Mouse (Mus musculus): ENCODE measurements around the gene Morc3.

The Morc3 gene

GRCm38 (mm10) chr16:93831627-93832395, at the start of gene Morc3:
Morc3 (plus strand) TSS chr16:93832121.
- peak; percentile 100 for DNase-seq

- DNase-seq, result no peak
Observed at GRCm38 (mm10) chr16:93784175-93784574, 47.7 kb upstream of the Morc3 start.

GRCm38 (mm10) chr16:93785805-93786204, 46.1 kb upstream of the Morc3 start:
- DNase-seq, result peak; percentile 39

GRCm38 (mm10) chr16:93788388-93788787, 43.5 kb upstream of the Morc3 start:
- no peak for DNase-seq

- DNase-seq, result no peak
Observed at GRCm38 (mm10) chr16:93788881-93789280, 43.0 kb upstream of the Morc3 start.

GRCm38 (mm10) chr16:93789971-93790755, 41.8 kb upstream of the Morc3 start:
- DNase-seq, result no peak

GRCm38 (mm10) chr16:93792981-93793630, 38.8 kb upstream of the Morc3 start:
- DNase-seq, result no peak

GRCm38 (mm10) chr16:93794845-93795244, 37.1 kb upstream of the Morc3 start:
- no peak for DNase-seq

- no peak for DNase-seq
Observed at GRCm38 (mm10) chr16:93795391-93795790, 36.5 kb upstream of the Morc3 start.

- peak; percentile 72 for DNase-seq
Observed at GRCm38 (mm10) chr16:93797021-93797840, 34.7 kb upstream of the Morc3 start.

- peak; percentile 39 for DNase-seq
Observed at GRCm38 (mm10) chr16:93797841-93798492, 34.0 kb upstream of the Morc3 start.

GRCm38 (mm10) chr16:93798623-93799022, 33.3 kb upstream of the Morc3 start:
- DNase-seq, result no peak

GRCm38 (mm10) chr16:93799071-93799470, 32.9 kb upstream of the Morc3 start:
- DNase-seq, result peak; percentile 57

GRCm38 (mm10) chr16:93799936-93800335, 32.0 kb upstream of the Morc3 start:
- DNase-seq, result no peak

GRCm38 (mm10) chr16:93807167-93807566, 24.8 kb upstream of the Morc3 start:
- DNase-seq, result no peak

GRCm38 (mm10) chr16:93807961-93808554, 23.9 kb upstream of the Morc3 start:
- DNase-seq, result no peak

- DNase-seq, result no peak
Observed at GRCm38 (mm10) chr16:93815856-93816736, 15.8 kb upstream of the Morc3 start.

- DNase-seq, result no peak
Observed at GRCm38 (mm10) chr16:93816861-93817260, 15.1 kb upstream of the Morc3 start.

GRCm38 (mm10) chr16:93817371-93817770, 14.6 kb upstream of the Morc3 start:
- no peak for DNase-seq

- DNase-seq, result no peak
Observed at GRCm38 (mm10) chr16:93818691-93819324, 13.1 kb upstream of the Morc3 start.
